Mouse (Mus musculus) ovary, adult 10 weeks (tissue): ENCODE results near the gene Mlf2. TPM values are rescaled to one million over a fixed set of nuclear protein-coding genes. Genes with fewer than 3 reads are reported as not detected.

Experiments used
- polyA plus RNA-seq: library from polyadenylated mRNA; stranded (reverse); fragments of 350-450 nt; fragmentation: Illumina TruSeq; extraction: RNeasy Lipid Tissue Mini Kit (QIAGEN cat#74804); gene quantifications from one replicate; pipeline ENCODE4 v1.2.3, GENCODE M21; 2014

The Mlf2 gene
- 8.4 TPM for polyA plus RNA-seq

DNA sequence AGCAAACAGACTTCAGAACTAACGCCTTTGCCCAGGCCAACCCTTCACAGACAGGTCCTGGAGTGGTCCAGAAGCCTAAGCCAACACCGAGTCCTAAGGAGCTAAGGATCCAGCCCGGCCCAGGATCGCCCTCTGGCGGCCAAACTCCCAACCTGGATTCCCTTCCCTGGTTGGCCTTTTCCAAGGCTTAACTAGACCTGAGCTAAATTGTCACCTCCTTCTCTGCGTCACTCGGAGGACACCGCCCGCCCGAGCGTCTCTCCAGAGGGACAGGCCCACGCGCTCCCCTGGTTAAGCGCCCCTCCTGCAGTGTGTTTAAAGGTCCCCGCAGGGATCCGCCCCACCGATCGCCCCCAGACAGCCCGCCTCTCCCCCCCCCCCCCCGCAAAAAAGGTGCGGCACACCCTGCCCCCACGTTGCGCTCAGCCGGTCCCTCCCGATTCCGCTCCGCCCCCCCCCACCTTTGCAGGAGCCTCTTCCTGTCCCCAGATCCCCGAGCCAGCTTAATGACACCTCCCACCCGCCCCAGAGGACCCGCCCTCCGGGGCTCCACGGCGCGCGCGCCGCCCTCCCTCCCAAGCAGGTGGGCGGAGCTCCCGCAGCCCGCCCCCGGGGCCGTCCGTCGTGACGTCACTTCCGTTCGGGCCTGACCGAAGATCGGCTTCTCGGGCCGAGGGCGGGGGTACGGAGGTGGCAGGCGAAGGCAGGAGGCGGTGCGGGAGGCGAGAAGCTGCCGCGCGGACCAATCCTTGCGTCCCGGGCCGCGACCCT is at the start of gene Mlf2:
Gene Mlf2 (plus strand): TSS at position 633 of the 771 bp plus-strand sequence.

GRCm38 (mm10) chr6:124887986-124888385 is 43.2 kb upstream of the Mlf2 start, which contains the start of gene Cd4:
Gene Cd4, minus strand, starts transcription at chr6:124888221.

DNA sequence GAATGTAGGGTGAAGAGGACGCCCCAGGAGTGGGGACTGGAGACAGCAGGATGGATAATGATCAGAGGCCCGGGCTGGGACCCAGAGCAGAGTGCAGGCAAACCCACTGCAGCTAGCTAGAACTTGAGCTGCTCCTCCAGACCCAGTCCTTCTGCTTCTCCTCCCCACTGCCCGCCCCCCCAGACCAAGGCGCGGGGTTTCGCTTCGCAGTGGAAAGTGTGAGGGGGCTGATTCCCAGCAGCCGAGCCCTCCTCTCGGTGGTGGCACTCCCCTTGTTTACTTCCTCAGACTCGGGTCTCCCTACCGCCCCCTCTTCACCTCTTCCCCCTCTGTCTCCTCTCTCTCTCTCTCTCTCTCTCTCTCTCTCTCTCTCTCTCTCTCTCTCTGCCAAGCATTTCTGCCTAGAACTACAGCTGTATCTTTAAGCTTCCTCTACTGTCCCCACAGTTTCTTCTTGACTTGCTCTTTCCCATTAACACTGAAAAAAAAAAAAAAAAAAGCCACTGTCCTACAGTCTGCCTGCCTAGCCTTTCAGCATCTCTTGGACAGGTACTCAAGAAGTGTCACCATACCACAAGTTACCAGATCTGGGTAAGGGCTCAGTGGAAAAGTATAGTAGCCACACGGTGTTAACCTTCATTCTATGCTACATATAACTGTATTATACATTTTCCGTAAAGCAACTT is 19.5 kb upstream of the Mlf2 start, which contains the start of gene Lag3:
Gene Lag3 (minus strand): TSS at position 173 of the 686 bp plus-strand sequence.

GRCm38 (mm10) chr6:124919695-124920317 is 11.4 kb upstream of the Mlf2 start, which contains the start of gene Ptms:
Gene Ptms, minus strand, starts transcription at chr6:124920103.

DNA sequence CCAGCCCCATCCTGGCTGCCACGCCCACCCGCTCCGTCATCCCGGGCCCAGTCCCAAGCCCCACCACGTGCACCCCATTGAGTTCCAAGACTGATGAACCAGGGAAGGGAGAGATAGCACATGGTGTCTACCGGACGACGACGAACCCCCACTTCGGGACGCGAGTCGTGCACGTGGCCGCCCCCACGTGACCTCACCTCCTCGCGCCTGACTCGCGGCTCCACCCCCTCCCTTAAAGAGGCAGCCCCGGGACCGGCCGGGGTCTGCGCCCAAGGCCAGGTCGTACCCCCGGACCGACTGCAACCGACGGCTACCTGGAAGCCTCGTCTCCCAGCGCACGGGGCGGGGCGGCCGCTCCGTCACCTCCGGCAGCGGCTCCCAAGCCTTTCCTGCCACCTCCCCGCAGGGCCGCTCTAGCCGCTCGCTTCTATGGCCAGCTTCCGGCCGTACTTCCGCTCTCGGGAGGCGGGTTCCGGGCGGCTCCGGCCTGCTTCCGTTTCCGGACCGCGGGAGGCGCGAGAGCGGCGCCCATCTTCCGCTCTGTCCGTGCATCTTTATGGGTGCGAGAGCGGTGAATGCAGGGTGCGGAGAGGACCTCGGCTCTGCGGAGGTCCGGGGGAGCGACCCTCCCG is 34.0 kb downstream of the Mlf2 start, which contains the start of gene Cops7a:
Gene Cops7a (minus strand): TSS at position 451 of the 632 bp plus-strand sequence.

Other genes with a start within 250 kb of the Mlf2 start
- 13.2 TPM for gene Emg1, start 219.2 kb upstream of the Mlf2 start, polyA plus RNA-seq
- gene Phb2, start 219.1 kb upstream of the Mlf2 start, polyA plus RNA-seq, result 26.3 TPM
- 4.1 TPM for gene Ptpn6, start 192.7 kb upstream of the Mlf2 start, polyA plus RNA-seq
- 2.1 TPM for gene Grcc10, start 190.0 kb upstream of the Mlf2 start, polyA plus RNA-seq
- not detected for gene Gm45234, start 175.4 kb upstream of the Mlf2 start, polyA plus RNA-seq
- gene Atn1, start 174.9 kb upstream of the Mlf2 start, polyA plus RNA-seq, result 0.66 TPM
- 0.48 TPM for gene Eno2, start 161.7 kb upstream of the Mlf2 start, polyA plus RNA-seq
- gene Lrrc23, start 151.7 kb upstream of the Mlf2 start, polyA plus RNA-seq, result 3.8 TPM
- gene Spsb2, start 122.7 kb upstream of the Mlf2 start, polyA plus RNA-seq, result not detected
- gene Tpi1, start 117.1 kb upstream of the Mlf2 start, polyA plus RNA-seq, result 12.8 TPM
- 23.2 TPM for gene Usp5, start 101.9 kb upstream of the Mlf2 start, polyA plus RNA-seq
- 4.3 TPM for gene Cdca3, start 101.8 kb upstream of the Mlf2 start, polyA plus RNA-seq
- gene Gnb3, start 91.1 kb upstream of the Mlf2 start, polyA plus RNA-seq, result not detected
- 1.7 TPM for gene P3h3, start 73.6 kb upstream of the Mlf2 start, polyA plus RNA-seq
- gene Gpr162, start 67.4 kb upstream of the Mlf2 start, polyA plus RNA-seq, result not detected
- 1.4 TPM for gene Cd4, start 43.2 kb upstream of the Mlf2 start, polyA plus RNA-seq
- 0.23 TPM for gene Lag3, start 19.7 kb upstream of the Mlf2 start, polyA plus RNA-seq
- 293 TPM for gene Ptms, start 11.3 kb upstream of the Mlf2 start, polyA plus RNA-seq
- 18.8 TPM for gene Cops7a, start 34.2 kb downstream of the Mlf2 start, polyA plus RNA-seq
- 0.23 TPM for gene Pianp, start 65.3 kb downstream of the Mlf2 start, polyA plus RNA-seq
- gene Zfp384, start 77.8 kb downstream of the Mlf2 start, polyA plus RNA-seq, result 13.0 TPM
- 13.0 TPM for gene Ing4, start 108.4 kb downstream of the Mlf2 start, polyA plus RNA-seq
- gene Acrbp, start 118.3 kb downstream of the Mlf2 start, polyA plus RNA-seq, result not detected
- gene Lpar5, start 136.5 kb downstream of the Mlf2 start, polyA plus RNA-seq, result not detected
- 122 TPM for gene Chd4, start 164.6 kb downstream of the Mlf2 start, polyA plus RNA-seq
- 1.2 TPM for gene Nop2, start 200.5 kb downstream of the Mlf2 start, polyA plus RNA-seq
- 1.1 TPM for gene Iffo1, start 213.9 kb downstream of the Mlf2 start, polyA plus RNA-seq
- gene Gapdh, start 235.1 kb downstream of the Mlf2 start, polyA plus RNA-seq, result 54.6 TPM